Mouse (Mus musculus): ENCODE measurements around the gene Gsg1.

Gsg1 gene

DNA sequence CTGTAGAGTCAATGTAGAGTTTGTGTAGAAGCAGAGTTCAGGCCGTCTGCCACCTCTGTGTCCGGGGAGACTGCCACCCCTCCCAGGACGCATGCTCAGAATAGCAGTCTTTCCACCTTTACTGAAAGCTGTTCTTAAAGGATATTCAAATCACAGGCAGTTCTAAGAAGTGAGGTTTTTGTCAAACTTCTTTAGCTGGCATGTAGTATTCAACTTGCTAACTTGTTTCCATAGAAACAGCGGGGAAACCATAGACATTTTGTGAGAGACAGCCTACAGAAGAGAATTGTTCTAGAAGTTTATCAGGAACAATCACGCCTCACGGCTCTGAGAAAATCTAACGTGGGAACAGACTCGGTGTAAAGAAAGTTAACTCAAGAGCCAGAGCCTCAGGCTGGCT, 47.2 kb downstream of the Gsg1 start:
- no peak for DNase-seq (ENCODE audit: low spot score in 2 of 2)

DNA sequence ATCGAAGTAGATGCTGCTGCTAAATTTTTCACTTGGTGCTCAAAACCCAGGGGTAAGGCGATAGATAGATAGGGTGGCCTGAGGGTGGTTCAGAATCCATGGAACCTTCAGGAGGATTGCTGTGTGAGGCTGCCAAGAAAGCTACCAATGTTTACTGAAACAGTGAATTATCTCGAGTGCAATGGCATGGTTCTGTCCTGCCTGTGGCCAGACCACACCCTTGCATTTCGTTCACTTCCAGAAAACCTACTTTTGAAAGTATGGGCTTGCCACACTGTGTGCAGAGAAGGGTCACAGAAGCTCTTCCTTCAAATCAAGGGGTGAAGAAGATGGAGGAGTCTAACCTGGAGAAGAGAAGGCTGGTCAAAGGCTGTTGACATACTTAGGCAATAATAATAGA, 48.3 kb downstream of the Gsg1 start:
- no peak for DNase-seq (ENCODE audit: low spot score in 2 of 2)

DNA sequence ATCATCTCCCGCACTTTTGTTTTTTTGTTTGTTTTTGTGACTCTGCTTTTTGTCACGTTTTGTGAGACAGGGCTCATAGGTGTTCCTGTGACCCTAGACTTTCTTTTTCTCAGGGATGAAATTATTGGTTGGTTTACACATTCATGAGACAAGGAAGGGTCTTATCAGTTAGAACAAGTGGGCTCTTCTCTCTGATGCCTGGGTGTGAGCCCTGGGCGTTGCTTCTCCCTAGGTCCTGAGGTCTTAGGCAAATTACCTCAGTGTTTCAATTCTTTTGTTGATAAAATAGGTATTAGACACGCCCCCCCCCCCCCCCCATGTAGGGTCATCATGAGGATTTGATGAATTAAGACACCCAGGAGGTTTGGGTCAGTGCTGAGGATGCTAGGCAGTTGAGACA, 49.3 kb downstream of the Gsg1 start:
- DNase-seq (ENCODE audit: low spot score in 2 of 2) = no peak

DNA sequence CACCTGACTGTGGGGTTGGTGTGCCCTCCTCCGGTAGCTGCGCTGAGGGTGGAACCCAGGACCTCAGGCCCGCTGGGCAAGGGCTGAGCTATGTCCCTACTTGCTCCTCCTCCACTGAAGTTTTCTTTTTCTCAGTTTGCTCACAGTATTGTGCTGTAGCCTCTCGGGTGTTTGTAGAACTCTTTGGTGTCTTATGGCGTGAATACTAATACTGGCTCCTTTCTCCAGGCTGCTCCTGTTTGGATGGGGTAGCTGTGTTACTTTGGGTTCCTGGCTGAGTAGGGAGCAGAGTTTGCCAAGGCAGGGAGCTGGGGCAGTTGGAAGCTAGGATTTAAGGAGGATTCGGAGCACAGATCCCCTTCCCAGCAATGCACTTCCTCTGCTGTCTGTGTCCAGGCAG, 50.4 kb downstream of the Gsg1 start:
- no peak for DNase-seq (ENCODE audit: low spot score in 2 of 2)

DNA sequence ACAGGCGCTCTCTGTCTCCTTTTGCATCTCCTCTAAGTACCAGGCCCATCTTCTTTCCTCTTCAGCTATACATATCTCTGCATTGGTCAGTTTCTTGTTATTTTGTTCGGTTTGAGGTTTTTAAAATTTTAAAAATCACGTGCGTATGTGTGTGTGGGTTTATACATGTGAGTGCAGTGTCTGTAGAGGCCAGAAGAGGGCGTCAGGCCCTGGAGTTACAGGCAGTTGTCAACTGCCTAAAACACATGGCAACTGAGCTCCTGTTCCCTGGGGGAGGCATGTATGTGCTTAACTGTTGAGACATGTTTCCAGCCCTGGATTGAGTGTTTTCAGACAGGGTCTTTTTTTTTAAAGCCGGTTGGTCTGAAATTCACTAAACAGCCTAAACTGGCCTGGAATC, 51.5 kb downstream of the Gsg1 start:
- DNase-seq (ENCODE audit: low spot score in 2 of 2) = no peak

DNA sequence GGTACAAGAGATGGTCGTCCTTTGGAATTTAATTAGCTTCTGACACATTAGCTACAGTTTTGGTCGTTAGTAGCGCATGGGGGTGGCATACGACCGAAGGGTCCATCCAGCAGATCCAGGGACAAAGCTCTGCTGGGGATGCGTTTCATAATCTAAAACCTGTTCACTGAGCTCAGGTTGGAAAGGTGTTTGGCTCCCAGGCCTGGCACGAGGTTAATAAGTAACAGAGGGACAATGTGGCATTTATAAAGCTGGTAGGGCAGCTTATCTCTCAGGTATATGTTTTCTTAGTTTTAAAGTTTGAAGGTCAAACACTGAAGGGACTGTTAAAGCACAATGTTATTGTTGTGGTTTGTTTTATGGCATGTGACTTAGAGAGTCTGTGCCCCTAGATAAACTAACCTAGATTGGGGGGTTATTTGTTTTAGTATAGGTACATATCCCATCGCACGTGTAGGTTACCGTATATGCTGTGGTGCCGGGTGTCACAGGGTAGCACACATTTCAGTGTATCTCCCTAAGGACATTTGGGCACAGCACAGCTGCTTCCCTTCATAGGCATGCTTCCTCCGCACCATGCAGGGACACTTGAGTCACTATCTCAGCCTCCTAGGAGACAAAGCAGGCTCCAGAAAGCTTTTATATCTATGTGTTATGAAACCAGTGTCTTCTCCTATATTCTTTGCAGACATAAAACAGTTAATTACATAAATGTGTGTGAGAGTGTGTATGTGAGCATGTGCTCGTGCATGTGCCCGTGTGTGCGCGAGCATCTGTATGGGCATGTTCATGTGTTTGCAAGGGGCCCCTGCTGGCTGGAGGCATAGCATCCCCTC, 53.8 kb downstream of the Gsg1 start:
- DNase-seq (ENCODE audit: low spot score in 2 of 2) = no peak

DNA sequence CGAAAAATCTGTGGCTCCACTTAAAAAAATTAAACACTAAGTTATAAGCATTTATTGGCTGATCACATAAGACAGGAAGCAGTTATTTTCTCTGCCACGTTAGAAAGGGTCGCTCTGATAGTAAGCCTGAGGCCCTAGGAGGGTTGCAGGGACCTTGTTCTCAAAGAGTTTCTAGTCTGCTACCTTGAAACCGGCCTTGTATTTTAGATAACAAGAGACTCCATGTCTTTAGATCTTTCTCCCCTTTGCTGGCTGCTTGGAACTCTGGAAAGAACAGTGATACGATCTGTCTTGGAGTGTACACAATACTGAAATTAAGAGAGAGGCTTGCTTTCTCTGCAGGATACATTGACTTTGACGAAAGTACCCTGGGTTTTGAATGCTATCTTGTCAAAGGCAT, 55.4 kb downstream of the Gsg1 start:
- DNase-seq (ENCODE audit: low spot score in 2 of 2) = no peak

DNA sequence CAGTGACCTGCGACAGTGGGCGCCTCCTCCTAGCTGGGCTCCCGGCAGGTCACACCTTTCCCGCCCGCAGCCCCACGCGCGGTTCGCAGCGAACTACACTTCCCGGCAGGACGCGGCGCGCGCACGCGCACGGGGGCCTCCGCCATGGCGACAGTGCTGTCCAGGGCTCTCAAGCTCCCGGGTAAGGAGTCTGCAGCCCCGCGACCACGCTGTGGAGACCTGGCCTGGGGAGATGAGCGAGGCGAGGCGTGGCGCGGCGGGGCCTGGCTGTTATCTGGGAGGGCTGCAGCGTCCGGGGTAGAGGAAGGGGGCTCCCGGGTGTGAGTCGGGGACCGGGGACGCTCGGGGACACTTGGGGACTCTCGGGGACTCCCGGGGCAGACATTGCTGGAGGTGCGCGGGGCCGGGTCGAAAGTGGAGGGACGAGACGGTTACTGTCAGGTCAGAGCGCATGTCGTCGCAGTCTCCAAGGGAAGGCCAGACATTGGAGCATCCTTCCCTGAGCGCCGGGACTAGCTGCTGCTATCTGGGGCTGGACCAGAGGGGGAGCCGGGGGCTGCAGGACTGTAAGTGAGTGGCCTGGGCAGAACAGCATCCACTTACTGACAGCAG, 56.1 kb downstream of the Gsg1 start, which contains the start of the genes Fam234b and Hebp1:
Fam234b (plus strand) TSS at position 57 of the 612 bp plus-strand sequence.
Hebp1 (minus strand) TSS at position 102 of the 612 bp plus-strand sequence.
- peak; percentile 67 to 72 for DNase-seq (ENCODE audit: low spot score in 2 of 2)

DNA sequence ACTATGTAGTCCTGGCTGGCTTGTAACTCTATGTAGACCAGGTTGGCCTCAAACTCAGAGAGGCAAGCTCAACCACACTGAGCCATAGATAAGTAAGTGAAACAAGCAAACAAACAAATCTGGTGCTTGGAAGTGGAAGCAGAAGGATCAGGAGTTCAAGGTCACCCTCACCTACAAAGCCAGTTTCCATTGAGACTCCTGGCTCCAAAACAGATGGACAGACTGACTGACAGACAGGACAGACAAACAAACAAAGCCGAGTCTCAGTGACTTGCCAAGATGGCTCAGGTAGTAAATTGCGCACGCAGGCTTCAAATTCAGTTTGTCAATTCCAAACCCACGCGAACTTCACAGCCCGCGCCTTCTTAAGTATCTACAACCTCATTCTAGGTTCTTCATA, 56.7 kb downstream of the Gsg1 start:
- no peak for DNase-seq (ENCODE audit: low spot score in 2 of 2)

DNA sequence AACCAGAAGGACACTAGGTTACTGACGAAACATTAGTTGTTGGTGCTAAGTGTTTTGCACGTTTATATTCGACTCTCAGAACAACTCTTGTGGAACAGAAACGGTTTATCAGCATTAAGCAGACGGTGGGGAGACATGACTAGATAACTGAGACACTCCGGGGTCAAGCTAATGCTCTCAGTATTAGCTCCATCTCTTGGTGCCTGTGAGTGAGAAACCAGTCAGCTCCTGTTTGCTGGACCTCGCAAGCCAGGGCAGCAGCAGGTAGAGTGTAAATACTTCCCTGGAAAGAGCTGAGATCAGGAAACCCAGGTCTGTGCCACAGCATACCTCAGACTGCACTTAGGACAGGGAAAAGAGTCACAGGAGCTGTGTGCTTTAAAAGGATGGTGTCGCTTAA, 57.4 kb downstream of the Gsg1 start:
- DNase-seq (ENCODE audit: low spot score in 2 of 2) = no peak

DNA sequence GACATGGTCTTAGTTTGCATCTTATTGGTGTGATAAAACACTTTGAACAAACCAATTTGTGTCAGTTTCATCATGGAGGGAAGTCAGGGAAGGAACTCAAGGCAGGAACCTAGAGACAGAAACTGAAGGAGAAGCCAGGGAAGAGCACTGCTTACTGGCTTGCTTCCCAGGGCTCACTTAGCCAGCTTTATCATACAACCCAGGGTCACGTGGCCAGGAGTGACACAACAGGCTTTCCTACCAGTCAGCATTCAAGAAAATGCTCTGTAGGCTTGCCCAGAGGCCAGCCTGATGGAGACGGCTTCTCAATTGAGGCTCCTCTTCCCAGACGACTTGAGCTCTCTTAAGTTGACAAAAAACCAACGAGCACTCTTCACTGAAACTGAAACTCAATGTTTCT, 59.2 kb downstream of the Gsg1 start:
- no peak for DNase-seq (ENCODE audit: low spot score in 2 of 2)

DNA sequence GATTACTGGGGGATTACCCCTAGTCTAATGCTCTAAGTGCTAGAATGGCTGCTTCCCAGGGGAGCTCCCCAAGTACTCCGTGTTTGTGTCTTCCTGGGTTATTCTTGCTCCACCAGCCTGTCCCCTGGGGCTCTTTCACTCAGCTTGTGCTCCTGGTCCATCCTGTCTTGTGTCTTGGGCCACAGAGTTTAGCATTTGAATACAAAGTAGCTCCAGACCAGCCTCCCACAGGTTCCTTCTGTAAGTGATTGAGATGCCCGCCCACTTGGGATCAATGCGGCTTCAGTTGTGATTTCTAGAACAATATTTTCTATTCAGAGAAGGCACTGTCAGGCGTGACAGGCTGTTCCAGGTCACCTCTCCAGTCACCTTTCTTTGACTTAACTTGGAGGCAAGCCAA, 60.4 kb downstream of the Gsg1 start:
- no peak for DNase-seq (ENCODE audit: low spot score in 2 of 2)

DNA sequence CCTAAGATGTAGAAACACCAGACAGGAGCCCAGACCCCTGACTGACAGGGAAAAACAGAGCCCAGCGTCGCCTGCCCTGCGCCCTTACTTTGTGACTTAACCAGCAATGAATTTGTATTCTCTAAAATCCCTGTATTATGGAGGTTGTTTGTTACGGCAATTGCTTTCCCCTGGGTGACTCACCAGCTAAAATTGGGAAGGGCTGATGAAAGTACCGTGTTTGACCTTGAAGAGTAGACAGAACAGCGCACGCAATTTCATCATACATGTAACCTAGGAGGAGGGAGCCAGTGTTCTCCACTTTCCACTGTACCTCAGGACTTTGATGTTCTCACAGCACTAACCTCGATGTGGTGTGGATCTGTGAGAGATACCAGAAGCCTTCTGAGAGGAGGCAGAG, 61.2 kb downstream of the Gsg1 start:
- DNase-seq (ENCODE audit: low spot score in 2 of 2) = no peak

DNA sequence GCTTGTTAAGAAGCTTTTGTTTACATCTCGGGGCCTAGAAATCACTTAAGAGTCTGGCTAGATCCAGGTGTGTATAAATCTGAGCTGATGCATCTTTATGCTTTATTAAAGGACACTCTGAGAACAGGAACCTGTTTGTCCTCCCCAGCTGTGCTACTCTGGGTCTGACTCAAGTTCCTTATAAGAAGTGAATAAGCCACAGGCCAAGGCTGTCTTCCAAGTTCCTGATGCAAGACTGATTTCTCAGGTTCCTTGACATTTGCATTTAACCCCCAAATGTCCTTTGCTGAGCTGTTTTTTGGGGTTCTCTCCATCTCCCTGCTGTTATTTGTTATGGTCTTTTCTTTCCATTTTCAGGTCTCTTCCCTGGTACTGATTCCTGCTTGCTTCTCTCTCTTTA, 62.2 kb downstream of the Gsg1 start:
- DNase-seq (ENCODE audit: low spot score in 2 of 2) = no peak

DNA sequence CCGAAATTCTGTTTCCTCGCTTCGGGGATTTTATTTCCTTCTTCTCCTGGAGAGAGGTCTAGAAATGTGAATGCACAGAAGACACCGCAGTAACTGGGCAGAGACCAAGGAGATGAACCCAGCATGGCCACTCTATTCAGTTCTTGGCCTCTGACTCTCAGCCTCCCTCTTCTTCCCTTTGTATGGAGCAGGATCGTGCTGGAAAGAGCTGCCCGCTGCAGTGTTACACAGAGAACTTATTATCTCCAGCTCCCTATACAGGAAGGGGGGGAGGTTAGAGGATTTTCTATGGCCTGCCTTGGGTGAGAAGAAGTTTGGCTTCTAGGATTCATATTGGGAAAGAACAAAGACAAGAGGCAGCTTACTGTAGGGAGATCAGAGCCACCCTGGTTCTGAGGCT, 64.0 kb downstream of the Gsg1 start:
- no peak for DNase-seq (ENCODE audit: low spot score in 2 of 2)

DNA sequence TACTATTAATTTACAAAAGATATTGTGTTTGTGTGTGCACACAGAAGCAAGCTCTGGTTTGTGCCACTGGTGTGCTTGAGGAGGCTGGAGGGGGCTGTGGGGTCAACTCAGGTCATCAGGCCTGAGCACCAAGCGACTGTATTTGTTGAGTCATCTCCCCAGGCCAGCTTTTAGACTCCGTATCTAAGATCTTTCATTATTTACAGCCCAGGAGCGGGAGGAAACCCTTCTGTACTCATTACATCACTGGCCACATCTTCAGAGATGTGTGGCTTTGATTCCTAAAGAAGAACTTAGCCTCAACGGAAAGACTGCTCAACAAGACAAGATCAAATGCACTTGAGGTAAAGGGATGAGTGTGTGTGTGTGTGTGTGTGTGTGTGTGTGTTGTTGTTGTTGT, 65.5 kb downstream of the Gsg1 start:
- DNase-seq (ENCODE audit: low spot score in 2 of 2) = no peak
